Mouse (Mus musculus) thymus, adult 2 months (tissue): Measurements from ENCODE around the gene Dagla.

Experiments used
- CTCF ChIP-seq: fragments of 200-500 bp; IDR thresholded peaks from 2 replicates; pipeline ENCODE4 v1.5.1; 2012; ENCODE audit warnings: mild to moderate bottlenecking, control low read depth, low read length, moderate library complexity, borderline replicate concordance; ENCODE audit not compliant: control insufficient read depth, poor library complexity, insufficient read depth; ENCODE audit errors: extremely low read depth
- POLR2A ChIP-seq: fragments of 200-500 bp; IDR thresholded peaks from 2 replicates; pipeline ENCODE4 v1.6.1; 2012; ENCODE audit warnings: mild to moderate bottlenecking, low read length, control low read depth, moderate library complexity; ENCODE audit not compliant: control insufficient read depth, poor library complexity, insufficient read depth; ENCODE audit errors: extremely low read depth

- TF ChIP-seq POLR2A (no peak; the same call in 1 of the 2 replicates), CTCF (no peak)
These were observed 101.4 kb downstream of the Dagla start for GRCm38 (mm10) chr19:10203146-10203847.
